Mouse (Mus musculus): ENCODE data around the gene Pla2g2c.

Pla2g2c gene

GRCm38 (mm10) chr4:138709944-138710343, 14.6 kb upstream of the Pla2g2c start:
- no peak for DNase-seq (ENCODE audit: low spot score in 2 of 2)

GRCm38 (mm10) chr4:138710633-138711032, 14.0 kb upstream of the Pla2g2c start:
- no peak for DNase-seq (ENCODE audit: low spot score in 2 of 2)

DNA sequence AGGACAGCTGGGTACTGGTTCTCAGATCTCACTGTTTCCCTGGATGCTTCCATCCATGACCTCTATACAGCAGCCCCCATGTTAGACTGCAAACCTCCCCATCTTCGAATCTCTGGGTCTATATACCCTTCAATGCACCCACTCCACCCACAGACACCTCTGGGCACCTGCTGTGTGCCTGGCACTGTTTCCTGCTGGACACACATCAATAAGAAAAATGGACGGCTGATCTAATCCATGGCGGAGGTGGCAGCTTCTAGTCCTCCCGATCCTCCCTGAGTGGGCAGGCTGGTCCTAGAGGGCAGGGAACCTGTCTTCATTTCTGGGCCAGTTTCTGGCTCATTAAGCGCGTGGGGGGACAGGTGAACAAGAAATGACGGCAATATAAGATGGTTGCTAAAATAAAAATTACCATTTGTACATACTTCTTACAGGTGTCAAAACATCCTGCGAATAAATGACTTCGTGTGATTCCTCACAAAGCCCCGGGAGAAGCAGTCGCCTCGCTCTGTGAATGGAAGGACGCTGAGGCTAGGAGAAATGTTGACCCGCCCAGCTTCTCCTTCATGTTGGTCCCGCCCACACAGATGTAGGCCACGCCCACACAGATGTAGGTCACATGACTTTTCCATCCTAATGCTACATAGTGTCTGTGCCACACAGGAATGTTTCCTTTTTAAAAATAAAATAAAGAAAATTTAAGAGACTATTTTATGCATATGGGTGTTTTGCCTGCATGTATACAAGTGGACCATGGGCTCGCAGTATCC, 13.4 kb upstream of the Pla2g2c start:
- no peak for DNase-seq (ENCODE audit: low spot score in 2 of 2)

- no peak for DNase-seq (ENCODE audit: low spot score in 2 of 2)
Observed at GRCm38 (mm10) chr4:138712096-138712495, 12.5 kb upstream of the Pla2g2c start.

GRCm38 (mm10) chr4:138712621-138713020, 12.0 kb upstream of the Pla2g2c start:
- no peak for DNase-seq (ENCODE audit: low spot score in 2 of 2)

DNA sequence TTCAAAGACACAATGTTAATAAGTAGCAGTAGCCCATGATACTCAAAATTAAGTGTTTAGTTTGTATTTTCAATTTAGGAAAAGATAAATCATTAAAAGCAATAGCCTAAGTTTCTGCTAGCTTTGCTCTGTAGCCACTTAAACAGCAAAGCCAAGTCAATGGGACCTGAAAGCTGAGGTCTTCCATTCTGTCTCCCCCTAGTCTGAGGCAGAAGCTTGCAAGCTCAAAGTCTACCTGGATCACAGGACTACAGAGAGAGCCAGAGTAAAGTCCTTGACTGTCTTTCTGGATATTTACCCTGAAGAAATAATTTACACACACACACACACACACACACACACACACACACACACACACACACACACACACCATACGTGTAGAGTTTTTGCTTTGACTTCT, 10.4 kb upstream of the Pla2g2c start:
- DNase-seq (ENCODE audit: low spot score in 2 of 2) = no peak

DNA sequence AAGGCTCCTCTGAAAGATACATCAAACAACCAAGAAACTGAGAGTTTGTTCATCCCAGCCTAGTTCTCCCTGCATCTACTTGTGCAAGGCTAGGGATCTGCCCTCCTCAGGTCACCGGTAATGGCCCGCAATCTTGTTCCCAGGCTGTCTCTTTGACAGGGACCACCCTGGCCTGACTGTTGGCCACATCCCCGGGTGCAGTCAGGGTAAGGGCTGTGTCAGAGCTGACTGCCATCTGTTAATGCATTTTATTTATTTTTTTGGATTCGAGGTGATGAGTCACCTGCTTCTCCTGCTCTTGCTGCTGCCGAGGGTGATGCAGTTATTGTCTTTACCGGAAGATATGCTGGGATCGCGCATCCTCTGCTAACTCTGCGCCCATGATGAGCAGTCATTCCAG, 7.9 kb upstream of the Pla2g2c start:
- no peak for DNase-seq (ENCODE audit: low spot score in 2 of 2)

DNA sequence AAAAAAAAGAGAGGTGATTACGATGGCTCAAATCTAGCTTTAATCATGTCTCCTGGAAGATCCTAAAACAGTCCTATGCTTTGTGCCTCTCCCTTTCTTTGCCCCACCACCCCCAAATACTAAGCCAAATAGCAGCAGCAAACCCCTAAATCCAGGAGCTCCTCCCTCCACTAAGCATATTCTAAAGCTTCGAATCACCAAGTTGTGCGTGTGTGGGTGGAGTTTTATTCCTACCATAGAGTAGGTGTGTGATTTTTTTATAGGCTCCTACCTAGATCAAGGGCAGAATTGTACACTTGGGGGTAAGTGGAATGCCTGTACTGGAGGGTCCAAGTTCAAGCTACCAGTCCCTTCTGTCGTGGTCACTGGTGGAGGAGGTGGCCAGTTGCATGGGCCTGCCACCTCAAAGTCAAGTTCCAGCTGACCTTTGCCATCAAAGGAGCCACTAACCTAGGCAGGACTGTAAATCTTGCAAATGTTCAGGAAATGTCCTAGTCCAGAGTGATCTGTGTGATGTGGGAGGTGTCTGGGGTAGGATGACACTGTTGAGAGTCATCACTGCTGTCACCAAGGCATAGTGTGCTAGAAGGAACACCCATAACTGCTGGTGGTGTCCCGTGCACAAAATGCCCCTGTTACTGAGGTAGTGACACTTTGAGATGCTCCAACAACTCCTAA, 5.9 kb upstream of the Pla2g2c start:
- no peak for DNase-seq (ENCODE audit: low spot score in 2 of 2)

DNA sequence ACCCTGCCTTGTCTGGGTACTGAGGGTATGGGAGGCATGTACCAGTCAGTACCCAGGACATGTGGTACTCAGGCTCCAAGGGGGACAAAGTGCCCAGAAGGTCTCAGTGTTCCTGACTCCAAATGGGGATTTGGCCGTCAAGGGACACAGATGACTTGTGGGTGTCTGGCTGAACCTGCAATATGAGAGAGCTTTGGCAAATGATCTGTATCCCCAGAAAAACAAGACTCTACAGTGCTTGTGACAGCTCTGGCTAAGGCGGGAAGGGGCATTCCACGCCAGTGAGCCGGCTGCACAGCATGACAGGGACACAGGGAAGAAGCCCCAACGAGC, 5.4 kb upstream of the Pla2g2c start:
- no peak for DNase-seq (ENCODE audit: low spot score in 2 of 2)

DNA sequence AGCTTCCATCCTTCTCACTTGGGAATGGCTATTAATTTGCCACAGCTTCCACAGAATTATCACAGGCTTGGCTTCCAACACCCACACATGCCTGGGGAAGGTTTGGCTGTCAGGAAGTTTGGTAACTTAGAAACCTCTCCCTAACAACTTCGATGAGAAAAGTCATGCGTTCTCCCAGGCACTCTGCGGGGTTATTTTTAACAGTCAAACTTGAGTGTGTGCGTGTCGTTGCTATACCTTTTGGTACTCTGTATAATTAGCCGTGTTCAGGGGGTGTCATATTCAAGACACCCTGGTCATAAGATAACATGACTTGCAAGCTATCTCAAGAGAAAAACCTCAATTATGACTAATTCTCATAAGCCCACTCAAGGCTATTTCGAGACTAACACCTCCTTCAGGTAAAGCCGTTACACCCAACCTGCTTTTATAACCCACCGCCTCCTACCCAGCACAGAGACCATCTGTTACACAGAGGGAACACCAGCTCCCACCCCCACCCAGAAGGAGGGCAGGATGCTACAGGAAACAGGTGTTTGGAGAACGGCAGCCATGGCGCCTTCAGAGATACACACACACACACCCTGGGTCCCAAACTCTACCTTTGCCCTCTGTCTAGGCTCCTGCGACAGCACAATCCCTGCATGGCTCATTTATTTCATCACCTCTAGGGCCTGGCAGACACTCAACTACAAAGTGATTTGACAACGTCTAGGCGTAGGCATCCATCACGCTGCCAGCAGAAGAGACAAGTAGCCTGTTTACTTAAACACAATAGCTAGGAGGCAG, 905 bp upstream of the Pla2g2c start:
- peak in 1 of 2 experiments; percentile 62 for DNase-seq (ENCODE audit: low spot score in 2 of 2)

DNA sequence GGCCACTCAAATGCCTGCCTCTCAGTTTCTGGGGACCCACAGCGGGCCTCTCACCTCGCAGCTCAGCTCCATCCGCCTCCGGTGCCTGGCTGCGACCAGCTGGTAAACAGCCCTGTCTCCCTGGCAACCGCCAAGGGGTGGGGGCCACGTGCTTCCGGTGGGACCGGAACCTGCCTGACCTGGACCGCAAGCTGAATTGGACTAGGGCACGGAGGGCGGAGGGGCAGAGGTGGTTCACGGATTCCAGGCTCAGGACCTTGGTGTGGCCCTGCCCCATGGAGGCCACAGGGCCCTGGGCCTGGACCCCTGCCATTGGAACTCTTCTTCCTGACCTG, 502 bp downstream of the Pla2g2c start:
- no peak for DNase-seq (ENCODE audit: low spot score in 2 of 2)

- no peak for DNase-seq (ENCODE audit: low spot score in 2 of 2)
Observed at GRCm38 (mm10) chr4:138725751-138726150, 1.2 kb downstream of the Pla2g2c start.

DNA sequence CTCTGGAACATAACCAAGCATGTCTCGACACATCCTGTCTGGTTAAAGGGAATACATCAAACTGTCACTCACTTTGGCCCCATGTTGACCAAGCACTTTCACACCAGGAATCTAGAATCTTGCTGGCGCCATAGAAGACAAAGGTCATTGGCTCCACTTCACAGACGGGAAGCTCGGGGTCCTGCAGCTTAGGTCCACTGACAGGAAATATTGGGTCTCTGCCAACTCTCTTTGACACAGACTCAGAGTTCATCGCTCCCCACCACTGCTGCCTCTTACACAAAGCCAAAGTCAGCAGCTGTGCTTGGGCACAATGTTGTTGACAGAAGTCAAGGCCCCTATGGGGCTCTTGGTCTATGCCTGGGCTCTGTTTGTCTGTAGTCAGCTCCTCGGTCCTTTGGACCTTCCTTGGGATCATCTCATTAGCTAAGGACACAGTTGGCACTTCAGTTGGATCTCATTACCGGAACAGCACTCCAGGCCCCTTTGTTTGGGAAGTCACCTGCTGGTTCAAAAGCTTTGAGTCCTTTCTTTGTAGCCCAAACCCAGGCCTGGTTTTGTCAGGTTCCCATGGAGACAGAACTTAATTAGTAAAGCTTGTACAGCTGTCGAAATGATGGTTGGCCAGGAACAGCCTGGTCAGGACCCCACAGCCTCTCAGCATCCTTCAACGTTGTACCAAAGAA, 4.6 kb downstream of the Pla2g2c start:
- no peak for DNase-seq (ENCODE audit: low spot score in 2 of 2)

- no peak for DNase-seq (ENCODE audit: low spot score in 2 of 2)
Observed at GRCm38 (mm10) chr4:138734105-138734504, 9.5 kb downstream of the Pla2g2c start.

DNA sequence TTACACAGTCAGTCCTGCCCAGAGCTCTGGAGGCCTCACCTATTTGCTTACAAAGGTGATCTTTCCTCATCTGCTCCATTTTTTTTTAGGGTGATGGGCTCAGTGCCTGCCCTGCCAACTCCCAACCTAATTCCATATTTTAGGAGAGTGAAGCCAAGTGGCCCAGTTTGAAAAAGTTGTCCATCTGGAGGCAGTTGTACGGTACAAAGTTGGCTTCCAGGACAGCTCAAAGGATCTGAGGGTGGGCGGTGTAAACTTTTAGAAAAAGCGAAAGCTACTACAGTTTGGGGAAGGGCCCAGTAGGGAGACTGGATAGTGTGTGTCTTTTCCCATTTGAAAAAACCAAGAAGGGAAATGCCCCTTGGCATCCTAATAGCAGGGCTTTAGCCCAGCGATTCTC, 10.3 kb downstream of the Pla2g2c start:
- no peak for DNase-seq (ENCODE audit: low spot score in 2 of 2)

GRCm38 (mm10) chr4:138737031-138737430, 12.4 kb downstream of the Pla2g2c start, which contains the start of gene Ubxn10:
Gene Ubxn10 (minus strand): TSS chr4:138737167.
- DNase-seq (ENCODE audit: low spot score in 2 of 2) = no peak

DNA sequence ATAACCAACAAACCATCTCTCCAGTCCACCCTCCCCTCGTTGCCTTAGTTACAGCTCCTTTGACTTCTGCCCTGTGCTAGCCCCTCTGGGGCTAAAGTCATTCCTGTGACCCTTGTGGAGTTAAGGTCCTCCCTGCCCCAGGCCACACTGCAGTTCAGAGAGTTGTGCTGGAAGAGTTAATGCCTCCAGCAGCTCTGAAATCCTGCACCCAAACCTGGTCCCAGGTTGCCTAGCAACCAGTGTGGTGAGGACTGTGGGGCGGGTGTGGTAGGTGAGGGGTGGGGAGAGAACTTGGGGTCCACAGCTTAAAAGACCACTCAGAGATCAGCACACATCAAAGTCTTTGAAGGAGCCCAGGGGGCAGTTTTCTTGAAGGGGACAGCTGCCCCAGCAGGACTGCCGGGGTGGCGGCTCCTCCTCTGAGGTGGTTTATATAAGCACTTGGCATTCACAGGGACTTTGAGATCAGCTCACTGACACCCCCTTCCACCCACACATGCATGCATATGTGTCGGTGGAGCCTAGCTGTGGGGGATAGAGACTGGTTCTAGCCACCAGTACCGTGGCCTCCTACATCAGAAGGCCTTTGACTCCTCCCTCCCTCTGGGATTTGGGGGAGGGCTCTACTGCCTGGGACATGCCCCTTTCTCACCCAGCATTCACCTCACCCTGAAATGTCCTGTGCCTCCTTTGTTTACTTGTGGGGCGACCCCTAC, 14.7 kb downstream of the Pla2g2c start:
- DNase-seq (ENCODE audit: low spot score in 2 of 2) = no peak

- DNase-seq (ENCODE audit: low spot score in 2 of 2) = no peak
Observed at GRCm38 (mm10) chr4:138745884-138746283, 21.3 kb downstream of the Pla2g2c start.

GRCm38 (mm10) chr4:138746866-138747265, 22.3 kb downstream of the Pla2g2c start:
- DNase-seq (ENCODE audit: low spot score in 2 of 2) = no peak

DNA sequence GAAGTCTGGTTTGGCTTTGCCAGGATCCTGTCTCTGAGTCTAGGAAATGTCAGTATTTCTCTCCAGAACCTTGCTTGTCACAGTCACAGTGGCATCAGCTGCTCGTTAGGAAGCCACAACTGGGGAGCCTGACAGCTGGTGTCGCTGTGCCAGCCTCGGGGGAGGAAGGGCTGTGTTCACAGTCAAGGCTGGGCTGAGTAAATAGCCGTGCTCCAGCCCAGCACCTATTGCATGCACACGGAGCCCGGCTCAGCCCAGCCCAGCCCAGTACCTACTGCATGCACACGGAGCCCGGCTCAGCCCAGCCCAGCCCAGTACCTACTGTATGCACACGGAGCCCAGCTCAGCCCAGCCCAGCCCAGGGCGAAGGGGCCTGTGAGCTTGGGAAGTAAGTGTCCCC, 23.3 kb downstream of the Pla2g2c start:
- no peak for DNase-seq (ENCODE audit: low spot score in 2 of 2)

DNA sequence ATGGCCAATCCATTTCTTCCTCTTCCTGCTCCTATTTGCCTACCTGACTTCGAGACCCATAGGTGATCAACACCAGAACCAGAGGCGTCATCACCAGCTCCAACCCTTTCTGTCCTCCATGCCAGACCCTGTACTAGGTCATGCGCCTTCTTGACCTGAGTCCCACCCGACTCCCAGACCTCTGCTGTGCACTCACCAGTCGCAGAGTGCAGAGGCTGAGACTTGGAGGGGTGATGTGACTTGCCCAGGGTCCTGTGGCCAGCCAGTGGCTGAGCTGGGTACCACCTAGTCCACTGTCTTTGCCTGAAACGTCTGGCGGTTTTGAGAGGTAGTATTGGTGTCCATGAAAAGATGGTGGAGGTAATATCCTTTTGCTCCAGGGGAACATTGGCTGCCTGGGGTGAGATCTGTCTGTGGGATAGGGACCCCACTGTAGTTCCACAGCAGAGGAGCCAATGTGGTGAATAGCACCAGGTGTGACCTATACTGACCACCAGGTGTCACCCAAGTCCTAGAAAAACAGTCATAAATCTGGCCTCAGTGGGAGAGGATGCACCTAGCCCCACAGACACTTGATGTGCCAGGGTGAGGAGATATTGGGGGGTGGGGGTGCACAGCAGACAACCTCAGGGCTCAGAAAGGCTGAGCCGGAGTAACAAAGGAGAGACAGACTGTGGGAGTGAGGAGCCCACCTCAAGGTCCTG, 23.9 kb downstream of the Pla2g2c start:
- DNase-seq (ENCODE audit: low spot score in 2 of 2) = peak in 1 of 2 experiments; percentile 60

Measured in frontal cortex, postnatal 25 days (tissue).